Mouse (Mus musculus): ENCODE results near the gene Snx29.
A peak's percentile ranks its signal among the peaks of the same experiment; 100 is the strongest.

Snx29 gene

DNA sequence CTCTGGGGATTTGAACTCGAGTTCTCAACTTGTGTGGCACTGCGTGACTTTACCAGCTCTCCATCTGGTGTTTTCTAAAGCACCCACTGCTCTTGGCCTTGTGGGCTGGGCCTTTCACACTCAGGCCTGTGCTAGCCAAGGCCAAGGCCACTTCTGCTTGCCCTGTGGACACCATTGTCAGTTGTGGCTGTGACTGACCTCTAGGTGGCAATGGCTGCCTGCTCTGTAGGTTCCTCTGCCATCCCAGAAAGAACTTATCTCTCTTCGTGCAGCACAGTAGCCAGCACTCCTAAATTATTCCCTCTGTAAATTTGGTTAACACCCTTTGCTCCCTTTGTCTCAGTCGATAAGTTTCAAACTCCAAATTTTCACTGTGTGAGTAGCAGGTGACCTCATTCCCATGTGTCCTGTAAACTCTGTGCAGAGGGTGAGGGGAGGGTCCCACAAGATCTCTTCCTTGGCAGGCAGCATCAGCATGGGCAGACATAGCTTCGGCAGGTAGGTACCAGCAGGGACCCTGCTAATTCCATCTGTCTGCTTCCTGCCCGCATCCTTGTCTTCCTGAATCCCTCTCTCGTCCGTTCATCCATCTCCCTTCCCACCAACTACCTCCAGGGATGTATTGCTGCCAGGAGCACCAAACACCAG lies 375.1 kb downstream of the Snx29 start:
- peak; percentile 78 for ATAC-seq (ENCODE audit: insufficient number of reproducible peaks, low FRiP score, low TSS enrichment)

DNA sequence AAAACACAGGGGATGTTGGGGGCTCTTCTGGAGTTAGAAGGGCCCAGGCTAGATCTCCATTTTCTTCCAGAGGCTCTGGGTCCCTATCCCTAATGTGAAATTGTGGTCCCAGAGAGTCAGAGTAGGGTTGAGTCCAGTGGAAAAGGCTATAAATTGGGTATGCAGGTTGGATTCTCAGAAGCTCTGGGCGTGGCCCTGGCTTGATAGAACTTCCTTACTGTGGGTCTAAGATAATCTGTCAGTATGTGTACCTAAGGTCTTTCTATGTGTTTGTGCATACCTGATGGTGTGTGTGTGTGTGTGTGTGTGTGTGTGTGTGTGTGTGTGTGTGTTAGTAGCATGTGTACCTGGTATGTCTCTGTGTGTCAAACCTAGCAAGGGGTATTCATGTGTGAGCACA lies 378.9 kb downstream of the Snx29 start:
- ATAC-seq (ENCODE audit: insufficient number of reproducible peaks, low FRiP score, low TSS enrichment), result no peak

DNA sequence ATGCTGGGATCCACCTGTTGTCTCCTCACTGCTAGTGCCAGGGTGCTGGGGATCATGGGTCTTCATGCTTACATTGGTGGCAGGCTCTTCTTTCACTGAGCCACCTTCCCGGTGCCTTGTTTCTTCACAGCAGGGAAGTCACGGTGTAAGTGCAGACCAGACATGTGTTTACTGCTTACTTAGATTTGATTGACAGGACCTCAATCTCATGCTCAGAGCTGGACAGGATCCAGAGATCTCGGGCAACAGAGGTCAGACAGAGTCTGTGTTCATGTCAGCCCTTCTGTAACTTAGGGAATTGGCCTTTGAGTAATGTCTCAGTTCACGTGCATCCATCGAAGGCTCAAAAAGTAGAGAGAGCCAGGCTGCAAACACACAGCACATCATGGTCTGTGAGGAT lies 381.4 kb downstream of the Snx29 start:
- no peak for ATAC-seq (ENCODE audit: insufficient number of reproducible peaks, low FRiP score, low TSS enrichment)

DNA sequence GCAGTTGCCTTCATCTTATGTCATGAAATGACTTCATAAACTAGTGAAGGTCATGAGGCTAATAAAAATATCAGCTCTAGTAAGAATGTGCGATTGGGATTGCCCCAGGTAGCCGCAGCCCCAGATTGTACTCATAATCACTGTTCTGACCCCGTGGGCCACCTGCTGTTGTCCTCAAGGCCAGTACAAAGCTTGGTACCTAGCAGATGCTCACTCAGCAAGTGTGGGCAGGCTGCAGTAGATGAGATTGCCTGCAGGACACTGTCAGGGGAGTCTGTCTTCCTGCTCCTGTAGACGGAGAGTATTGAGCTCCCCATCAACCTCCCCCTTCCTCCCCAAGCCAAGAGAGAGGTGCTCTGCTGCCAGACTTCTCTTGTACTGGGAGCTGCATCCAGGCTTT lies 382.7 kb downstream of the Snx29 start:
- peak; percentile 89 for ATAC-seq (ENCODE audit: insufficient number of reproducible peaks, low FRiP score, low TSS enrichment)

DNA sequence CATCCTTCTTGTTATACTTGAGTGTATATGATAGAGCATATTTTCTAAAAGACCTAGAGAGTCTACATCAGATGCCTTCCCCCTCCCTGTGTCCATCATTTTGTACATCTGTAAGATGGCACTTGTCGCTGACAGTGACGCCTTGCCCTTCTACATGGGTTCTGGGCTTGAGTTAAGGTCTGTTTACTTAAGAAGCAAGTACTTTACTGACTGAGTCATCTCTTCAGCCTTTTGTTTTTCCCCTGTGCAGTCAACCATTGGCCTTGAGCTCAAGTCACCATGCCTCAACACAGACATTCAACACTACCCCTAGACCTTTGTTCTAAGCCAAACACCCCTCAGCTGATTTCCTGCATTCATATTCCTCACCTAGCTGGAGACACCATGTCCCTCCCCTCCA lies 385.4 kb downstream of the Snx29 start:
- ATAC-seq (ENCODE audit: insufficient number of reproducible peaks, low FRiP score, low TSS enrichment), result no peak

DNA sequence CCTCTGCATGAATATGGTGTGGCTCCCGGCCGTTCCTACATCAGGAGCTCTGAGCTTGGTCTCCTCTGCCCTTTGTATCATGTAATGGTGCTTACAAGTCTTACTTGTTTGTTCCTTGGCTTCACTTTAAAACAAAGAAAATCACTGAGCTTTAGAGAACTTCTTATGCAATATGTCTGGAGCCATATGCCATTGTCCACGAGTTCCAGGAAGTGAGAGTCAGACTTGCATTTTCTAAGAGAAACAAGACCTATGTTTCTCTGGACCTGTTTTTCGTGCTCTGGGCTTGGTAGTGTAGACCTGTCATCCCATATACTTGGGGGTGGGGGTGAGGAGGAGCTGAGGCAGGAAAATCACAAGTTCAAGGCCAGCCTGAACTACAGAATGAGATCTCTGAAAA lies 386.7 kb downstream of the Snx29 start:
- ATAC-seq (ENCODE audit: insufficient number of reproducible peaks, low FRiP score, low TSS enrichment), result no peak

DNA sequence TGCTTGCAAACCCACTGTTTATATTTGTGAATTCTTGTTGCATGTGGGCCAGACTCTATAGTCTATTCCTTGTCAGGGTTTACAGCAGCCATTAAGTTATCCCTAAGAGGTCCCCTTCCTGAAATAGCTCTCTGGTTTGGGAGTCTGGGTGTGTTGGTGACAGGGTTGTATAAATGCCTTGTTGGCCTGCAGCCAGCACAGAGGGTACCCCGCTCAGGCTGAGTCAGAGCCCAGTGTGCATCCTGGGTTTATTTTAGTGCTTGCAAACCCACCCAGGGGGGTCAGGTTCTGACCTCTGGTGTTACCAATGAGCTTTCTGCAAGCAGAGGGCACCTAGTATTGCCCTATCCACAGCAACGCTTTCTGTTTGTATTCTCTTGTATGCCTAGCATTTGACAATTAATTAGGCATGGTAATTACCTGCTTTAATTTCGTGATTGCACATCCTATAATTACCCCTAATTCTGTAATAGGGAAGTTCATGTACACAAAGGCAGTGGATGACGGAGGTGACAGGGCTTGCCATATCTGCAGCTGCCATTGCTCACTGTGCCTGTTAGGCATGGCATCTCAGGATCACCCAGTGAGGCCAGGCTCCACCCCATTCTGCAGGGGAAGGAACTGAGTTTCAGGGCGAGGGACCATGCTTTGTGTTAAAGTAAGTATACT lies 387.4 kb downstream of the Snx29 start:
- no peak for ATAC-seq (ENCODE audit: insufficient number of reproducible peaks, low FRiP score, low TSS enrichment)

DNA sequence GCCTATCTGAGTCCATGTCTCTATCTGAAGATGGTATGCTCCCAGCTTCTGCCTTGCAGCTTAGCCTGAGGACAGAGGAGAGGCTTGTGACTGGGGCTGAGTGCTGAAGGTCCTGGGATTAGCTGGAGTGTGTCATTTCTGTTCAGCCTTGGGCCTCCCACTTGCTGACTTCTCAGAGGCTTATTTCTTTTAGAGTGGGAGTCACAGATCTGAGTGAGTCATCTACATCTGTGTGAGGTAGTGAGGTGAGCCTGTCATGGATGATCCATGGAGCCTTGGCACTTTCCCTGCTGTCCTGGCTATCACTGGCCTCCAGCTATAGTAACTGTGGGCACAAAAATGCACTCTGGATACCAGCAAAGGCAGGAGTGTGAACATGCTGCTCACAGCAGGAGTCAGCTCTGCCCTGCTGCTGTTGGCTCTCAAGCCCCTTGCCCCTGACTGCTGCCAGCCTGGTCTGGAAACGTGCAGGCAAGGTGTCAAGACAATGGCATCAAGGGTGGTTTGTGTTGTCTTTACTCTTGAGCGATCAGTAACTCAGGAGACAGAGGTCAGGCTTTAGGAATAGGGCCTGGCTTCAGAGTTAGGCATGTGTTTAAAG lies 390.7 kb downstream of the Snx29 start:
- no peak for ATAC-seq (ENCODE audit: insufficient number of reproducible peaks, low FRiP score, low TSS enrichment)

DNA sequence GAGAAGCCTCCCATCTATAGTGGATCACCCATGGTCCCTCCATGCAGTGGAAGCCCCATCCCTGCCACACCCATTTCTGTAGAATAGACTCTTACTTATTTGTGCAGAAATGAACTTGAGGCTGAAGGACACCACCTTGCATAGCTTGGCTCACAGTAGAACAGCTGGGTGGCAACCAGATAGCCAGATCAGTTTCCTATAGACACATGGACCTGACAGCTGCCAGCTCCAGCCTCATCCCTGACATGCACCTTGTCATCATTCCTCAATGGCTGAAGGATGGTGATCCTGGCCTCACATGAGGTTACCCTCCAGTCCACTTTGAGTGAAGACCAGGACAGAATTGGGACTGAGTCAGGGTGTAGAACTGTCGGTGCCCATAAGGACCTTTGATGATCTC lies 394.2 kb downstream of the Snx29 start:
- no peak for ATAC-seq (ENCODE audit: insufficient number of reproducible peaks, low FRiP score, low TSS enrichment)

DNA sequence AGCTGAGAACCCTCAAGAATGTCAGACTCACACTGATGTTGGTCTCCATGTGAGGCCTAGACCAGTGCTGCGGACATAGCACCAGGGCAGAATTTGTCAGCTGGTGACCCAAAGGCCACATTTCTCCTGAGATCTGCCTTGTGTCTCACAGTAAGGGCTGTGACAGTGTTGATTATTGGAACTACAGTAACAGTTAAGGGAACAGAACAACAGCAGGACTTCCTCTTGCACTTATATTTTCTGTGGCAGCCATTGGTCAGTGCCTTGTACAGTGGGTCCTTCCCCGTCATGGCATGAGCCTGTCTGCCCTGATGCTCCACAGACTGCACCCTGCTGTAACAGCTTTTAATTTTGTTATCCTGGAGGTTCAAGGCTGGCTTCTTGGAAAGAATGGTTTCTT lies 403.2 kb downstream of the Snx29 start:
- no peak for ATAC-seq (ENCODE audit: insufficient number of reproducible peaks, low FRiP score, low TSS enrichment)

DNA sequence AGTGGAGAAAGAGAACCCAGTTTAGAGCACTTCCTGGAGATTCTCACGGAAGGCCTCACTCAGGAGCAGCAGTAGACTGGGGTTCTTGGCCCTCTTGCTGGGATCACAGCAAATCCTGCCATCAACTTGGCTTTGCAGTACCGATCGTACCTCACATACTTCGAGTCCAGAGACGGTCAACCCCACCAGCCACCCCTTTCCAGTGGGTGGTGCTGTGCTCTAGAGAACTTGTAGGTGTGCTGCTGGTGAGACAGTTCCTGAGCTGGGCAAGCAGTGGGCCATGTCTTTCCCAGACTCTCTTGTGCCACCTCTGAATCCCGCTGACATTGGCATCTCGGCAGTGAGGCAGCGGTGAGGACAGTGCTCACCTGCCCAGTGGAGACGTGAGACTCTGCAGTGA lies 404.6 kb downstream of the Snx29 start:
- no peak for ATAC-seq (ENCODE audit: insufficient number of reproducible peaks, low FRiP score, low TSS enrichment)

DNA sequence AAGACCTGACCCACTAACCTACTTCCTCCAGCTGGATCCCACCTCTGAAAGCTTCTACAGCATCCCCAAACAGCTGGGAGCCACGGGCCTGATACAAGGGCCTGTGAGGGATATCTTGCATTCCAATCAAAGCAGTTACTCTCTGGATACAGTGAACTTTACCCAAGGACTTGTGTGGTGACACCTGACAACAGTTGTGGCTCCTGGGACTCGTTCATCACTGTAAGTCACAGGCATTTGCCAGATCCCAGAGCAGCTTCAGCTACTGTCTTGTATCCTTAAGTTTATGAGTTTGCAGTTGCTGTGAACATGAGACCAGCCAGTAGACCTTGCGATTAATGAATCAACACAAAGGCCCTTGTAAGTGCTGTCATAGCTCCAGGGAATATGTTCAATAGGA lies 405.4 kb downstream of the Snx29 start:
- ATAC-seq (ENCODE audit: insufficient number of reproducible peaks, low FRiP score, low TSS enrichment), result no peak

DNA sequence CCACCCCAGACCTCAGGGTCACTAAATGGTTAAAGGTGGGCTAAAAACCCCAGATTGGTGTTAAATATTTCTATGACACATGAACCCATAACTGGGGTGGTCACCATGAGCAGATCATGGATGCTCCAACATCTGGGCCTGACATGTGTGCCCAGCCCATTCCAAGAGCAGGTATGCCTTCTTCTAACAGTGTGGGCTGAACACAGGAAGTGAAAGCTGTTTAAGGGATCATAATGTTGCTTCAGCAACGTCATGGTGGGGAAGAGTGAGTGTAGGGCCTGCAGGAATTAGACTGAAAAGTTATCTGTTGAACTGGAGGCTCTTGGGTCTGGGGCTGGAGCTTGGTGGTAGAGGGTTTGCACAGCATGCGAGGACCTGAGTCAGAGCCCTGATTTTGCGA lies 405.9 kb downstream of the Snx29 start:
- no peak for ATAC-seq (ENCODE audit: insufficient number of reproducible peaks, low FRiP score, low TSS enrichment)

DNA sequence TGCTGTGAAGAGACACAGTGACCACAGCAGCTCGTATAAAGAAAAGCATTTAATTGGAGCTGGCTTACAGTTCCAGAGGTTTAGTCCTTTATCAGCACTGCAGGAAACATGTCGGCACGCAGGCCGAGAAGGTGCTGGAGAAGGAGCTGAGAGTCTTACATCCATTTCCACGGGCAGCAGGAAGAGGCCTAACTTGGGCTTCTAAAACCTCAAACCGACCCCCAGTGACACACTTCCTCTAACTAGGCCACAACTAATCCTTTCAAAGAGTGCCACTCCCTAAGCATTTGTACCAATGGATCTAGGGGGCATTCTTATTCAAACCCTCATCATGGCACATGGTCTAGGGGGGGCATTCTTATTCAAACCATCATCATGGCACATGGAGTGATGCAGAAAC lies 406.4 kb downstream of the Snx29 start:
- no peak for ATAC-seq (ENCODE audit: insufficient number of reproducible peaks, low FRiP score, low TSS enrichment)

DNA sequence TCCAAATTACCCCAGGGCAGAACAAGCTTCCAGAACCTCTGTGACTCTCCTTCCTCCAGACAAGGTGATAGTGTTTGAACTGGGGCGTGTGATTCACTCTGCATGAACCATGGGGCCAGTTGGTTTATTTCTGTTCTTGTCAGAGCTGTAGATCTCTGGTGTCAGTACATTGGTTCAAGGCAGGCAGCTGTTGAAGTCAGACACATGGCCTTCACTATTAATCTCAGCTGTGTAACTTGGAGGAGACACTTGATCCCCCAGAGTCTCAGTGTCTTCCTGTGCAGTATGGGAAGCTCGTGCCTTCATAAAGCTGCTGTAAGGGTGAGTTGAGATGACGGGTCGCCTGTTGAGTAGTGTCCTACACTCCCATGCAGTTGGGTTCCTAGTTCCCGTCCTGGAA lies 407.1 kb downstream of the Snx29 start:
- no peak for ATAC-seq (ENCODE audit: insufficient number of reproducible peaks, low FRiP score, low TSS enrichment)

DNA sequence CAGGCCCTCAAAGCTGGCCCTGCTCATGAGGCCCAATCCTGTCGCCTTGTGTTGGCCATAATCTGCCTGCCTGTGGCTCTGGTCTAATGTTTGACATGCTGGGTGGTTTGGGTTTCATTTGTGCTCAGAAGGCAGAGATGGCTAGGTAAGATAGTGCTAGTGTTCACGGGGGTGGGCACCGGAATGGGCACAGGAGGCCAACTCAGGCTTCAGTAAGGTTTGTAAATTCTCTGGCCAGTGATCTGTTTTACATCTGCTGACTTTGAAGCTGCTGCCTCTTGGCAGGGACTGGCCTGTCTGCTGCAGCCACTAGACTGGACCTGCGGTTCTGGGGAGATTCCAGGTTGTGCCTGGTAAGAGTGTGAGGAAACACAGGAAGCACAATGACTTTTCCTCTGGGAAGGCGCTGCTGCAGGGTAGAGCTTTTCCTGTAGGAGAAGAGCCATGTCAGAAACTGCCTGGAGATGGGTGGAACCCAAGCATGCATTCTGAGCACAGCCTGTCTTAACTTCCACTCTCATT lies 408.4 kb downstream of the Snx29 start:
- no peak for ATAC-seq (ENCODE audit: insufficient number of reproducible peaks, low FRiP score, low TSS enrichment)

DNA sequence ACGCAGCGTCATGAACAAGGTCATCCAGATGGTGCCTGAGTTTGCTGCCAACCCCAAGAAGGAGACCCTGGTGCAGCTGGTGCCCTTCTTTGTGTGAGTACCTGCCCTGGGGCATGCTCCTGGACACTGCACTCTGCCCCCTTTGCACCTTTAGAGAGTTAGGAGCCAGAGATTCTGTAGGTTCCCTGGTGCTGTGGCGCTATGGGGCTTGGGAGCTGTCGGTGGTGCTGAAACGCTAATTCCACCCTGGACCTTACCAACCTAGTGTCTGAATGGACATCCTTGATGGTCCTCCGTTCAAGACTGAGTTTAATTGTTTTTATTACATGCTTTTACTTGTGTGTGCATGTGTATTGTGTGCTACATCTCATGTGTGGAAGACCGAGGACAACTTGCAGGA lies 415.6 kb downstream of the Snx29 start:
- ATAC-seq (ENCODE audit: insufficient number of reproducible peaks, low FRiP score, low TSS enrichment), result no peak

DNA sequence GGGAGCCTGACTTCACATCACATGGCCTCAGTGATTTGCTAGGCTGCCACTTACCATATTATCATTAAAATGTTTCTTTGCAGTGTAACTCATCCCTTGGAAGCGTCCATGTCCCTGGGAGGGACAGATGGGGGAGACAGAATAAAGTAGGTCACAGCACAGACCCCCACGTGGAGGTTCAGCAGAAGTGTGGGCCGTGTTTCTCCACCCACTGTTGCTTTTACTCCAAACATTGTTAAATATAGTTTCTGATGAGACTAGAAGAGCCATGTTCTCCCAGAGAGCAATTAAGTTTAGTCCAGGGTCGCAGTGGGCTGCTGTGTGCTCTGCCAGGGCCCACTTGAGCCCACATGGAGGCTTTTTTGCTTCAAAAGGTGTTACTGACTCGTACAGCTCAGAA lies 419.2 kb downstream of the Snx29 start:
- ATAC-seq (ENCODE audit: insufficient number of reproducible peaks, low FRiP score, low TSS enrichment), result no peak

DNA sequence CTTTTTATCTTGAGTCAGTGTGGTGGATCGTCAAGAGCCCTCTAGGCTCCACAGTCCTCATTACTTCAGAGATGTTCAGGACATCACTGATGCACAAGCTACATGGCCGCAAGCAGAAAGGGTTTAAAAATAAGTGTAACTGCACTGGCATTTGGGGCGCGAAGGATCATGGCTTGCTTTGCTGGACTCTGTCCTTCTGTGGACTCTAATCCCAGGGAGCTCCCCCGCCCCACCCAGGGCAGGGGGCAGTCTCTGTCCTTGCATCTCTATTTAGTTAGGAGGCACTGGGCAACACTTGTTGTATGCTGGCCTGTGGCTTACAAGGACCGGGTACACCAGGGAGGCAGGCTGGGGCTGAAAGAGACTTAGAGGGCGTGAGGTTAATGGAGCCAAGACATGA lies 419.6 kb downstream of the Snx29 start:
- no peak for ATAC-seq (ENCODE audit: insufficient number of reproducible peaks, low FRiP score, low TSS enrichment)

DNA sequence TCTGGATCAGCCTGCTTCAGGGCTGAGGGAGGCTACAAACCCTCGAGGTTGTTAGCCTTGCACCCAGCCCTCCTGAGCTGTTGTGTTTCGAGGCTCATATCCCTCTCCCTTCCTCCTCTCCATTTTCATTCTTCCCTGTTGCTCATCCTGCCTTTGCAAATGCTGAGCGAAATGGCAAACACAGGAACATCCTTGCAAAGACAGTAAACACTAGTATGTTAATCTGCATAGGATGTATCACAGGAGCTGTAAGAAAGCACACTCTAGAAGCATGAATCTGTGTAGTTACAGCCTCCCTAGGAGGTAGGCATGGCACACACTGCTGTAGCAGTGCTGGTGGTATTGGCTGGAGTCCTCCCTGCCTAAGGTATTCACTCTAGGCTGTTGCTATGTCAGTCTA lies 420.3 kb downstream of the Snx29 start:
- ATAC-seq (ENCODE audit: insufficient number of reproducible peaks, low FRiP score, low TSS enrichment), result no peak

DNA sequence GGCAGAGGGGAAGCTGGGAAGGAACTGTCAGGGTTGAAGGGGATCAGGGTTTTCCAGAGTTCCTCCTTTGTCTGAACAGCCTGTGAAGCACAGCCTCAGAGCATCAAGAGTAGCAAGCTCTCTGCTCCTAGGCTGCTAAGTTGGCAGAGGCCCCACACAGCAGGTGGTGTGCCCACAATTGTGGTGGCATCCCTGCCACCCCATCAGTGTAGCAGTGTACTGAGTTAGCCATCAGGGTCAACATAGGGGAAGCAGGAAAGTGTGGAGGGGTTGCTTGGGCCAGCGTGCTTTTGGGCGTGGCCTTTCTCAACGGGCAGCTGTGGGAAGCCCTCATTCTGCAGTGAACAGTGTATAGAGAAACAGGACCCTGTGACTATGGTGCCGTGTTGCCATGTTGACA lies 421.0 kb downstream of the Snx29 start:
- no peak for ATAC-seq (ENCODE audit: insufficient number of reproducible peaks, low FRiP score, low TSS enrichment)

DNA sequence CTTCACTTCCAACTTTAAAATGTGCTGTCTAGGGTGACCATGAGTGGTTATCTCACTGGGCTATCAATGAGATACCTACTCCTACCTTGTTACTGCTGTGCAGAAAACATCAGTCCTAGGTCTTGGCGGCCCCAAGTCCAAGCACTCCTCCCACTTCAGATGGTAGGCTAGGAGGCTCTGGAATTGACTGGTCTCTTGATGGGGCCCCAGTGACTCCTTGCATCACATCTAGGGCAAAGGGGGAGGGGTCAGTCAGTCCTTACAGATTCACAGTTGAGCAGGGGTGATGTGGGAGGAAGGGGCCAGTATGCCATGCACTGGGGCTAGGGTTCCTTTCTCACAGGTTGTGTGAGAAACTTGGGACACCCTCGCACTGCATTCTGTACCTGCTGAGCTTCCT lies 423.3 kb downstream of the Snx29 start:
- no peak for ATAC-seq (ENCODE audit: insufficient number of reproducible peaks, low FRiP score, low TSS enrichment)
